Mouse (Mus musculus) urinary bladder, adult 2 months (tissue): ENCODE results near the gene Gm826. TPM values are rescaled to one million over a fixed set of nuclear protein-coding genes. Genes with fewer than 3 reads are reported as not detected.

Experiments used
- DNase-seq: peaks from one replicate; pipeline ENCODE4 v3.0.0; 2022; ENCODE audit warnings: low spot score
- polyA plus RNA-seq: library from polyadenylated mRNA; depleted of rRNA; stranded (reverse); fragments of >200 nt; gene quantifications from 2 replicates; pipeline ENCODE4 v1.2.3, GENCODE M21; 2012; rRNA removed

Gm826 gene
- polyA plus RNA-seq, 1 experiment, result 1.6 TPM

DNA sequence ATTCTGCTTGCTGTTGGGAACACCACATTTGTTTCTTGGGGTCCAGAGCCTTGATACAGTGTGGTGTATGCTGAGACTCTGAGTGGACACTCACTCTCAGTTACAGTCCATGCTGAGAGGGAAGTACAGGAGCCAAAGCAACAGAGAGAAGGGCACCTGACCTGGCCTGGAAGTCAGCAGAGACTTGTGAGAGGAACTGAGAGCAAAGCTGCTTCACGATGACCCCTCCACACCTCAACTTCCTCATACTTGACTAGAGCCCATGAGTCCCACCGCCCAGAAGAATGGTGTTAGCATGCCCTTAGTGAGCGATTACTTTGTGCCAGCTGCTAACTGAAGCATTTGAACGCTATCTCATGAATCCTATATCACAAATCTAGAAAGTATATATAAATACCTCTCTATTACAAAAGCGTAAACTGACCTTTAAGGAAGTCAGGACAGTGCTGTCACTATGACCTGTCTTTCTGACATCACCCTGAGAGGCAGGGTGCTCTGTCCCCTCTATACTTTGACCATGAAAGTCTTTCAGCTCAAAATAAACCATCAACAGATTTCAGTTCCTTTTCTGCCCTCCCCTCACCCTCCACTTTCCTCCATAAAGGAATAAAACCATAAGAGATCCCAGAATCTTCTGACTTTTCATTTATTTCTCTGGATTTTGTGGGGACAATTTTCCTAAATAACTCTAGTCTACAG is 57.9 kb downstream of the Gm826 start:
- DNase-seq, result no peak

DNA sequence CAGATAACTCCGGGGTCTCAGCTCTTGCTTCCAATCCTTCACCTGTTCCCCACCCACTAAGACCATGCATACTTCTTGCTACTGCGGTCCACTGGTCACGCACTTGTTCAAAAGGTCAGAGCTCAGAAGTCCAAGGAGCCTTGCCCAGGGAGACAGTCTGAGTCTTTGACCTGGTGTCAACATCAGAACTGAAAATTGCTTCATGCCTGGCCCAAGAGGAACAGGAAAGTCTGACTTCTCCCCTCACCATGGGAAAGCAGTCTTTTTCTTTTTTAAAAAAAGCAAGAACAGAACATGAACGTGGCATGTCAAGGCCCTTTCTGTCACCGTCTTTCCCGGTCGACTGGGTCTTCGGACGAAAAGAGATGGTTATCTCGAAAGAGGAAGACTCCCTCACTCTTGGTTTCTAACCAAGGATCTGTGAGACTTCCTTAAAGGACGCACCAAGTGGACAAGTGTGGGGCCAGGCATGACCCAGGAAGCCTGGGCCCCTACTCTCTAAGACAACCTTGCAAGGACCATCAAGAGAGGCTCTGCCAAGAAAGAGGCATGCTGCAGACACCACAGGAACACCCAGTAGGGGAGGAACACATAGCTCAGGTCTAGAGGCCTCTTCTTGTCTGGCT is 66.0 kb downstream of the Gm826 start:
- DNase-seq, result no peak

DNA sequence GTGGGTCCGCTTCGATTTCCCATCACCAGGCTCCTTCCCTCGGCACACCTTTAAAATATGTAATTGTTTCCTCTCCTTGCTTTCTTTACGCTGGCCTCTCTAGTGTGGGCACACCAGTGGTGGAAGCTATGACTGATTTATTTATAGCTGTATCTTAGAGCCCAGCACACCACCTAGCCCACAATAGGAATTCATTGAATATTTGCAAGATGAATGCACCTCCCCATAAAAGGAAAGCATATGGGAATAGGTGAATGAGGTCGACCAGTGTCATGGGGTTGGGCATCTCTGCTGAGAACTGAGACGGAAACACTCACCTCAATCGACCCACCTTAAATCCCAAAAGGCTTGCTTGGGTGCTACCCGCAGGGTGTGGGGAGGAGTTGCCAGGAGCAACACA is 70.1 kb downstream of the Gm826 start:
- no peak for DNase-seq

DNA sequence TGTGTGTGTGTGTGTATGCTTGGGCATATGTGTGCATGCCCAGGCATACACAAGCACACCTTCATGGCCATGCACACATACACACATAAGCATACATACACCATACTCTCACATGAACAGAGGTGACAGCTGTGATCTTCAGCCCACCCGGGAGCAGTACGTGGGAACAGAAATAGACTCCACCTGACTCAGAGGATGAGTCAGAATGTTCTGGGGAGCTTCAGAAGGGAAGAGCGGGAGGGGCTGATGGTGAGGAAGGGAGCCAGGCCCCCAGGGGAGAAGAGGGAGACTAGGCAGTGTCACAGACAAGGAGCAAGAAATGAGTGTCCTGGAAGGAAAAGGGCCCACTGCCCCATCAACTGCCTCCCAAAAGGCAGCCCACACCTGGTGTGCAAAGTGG is 72.4 kb downstream of the Gm826 start:
- DNase-seq, result no peak

Other genes starting within 250 kb of the Gm826 start
- gene Mafb, start 32.9 kb upstream of the Gm826 start, polyA plus RNA-seq, result 6.3 and 9.7 TPM in 2 replicates